Mouse (Mus musculus) ES-E14 (cell line): ENCODE measurements around the gene Mocs1.

Source experiments
- ZC3H11A ChIP-seq: IDR thresholded peaks from 2 replicates; pipeline ENCODE4 v1.6.1; 2012; ENCODE audit warnings: low read depth, mild to moderate bottlenecking, inconsistent platforms, low read length, borderline replicate concordance
- ZNF384 ChIP-seq: IDR thresholded peaks from 2 replicates; pipeline ENCODE4 v1.6.1; 2012; ENCODE audit warnings: low read depth, low read length, inconsistent platforms

- TF ChIP-seq ZC3H11A (no peak), ZNF384 (no peak)
Observed at GRCm38 (mm10) chr17:49499635-49500034, 71.5 kb downstream of the Mocs1 start.
